Mouse (Mus musculus): ENCODE measurements around the gene Dnal1.

DNA sequence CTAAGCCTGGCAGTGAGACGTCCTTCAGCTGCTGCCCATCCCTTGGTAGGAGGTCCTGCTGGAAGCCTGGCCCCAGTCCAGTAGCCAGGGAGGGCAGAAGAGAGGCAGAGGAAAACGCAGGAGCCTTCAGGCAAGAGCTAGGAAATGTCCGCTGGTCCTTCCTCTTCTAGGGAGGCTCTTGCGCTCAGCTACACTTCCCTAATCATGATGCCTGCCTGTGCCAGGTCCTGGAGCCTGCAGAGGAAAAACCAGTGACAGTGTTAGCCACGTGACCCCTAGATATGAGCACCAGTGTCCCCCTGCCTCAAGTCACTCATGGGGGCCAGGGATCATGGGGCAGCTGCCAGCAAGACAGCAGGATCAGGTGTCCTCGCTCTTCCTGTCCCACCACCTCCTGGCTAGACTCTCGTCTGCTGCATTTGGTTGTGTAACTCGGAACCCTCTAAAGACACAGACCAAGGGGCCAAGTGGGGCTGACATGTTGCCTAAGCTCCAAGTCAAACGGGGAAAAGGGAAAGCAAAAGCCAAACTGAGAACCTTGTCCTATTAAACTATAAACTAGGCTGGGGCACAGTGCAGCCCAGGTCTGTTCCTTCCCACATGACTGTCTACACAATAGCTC, 60.1 kb downstream of the Dnal1 start:
- TF ChIP-seq FLI1 (IDR thresholded peaks at IDR 0.05; ENCODE audit: low read length): no peak
- TF ChIP-seq GATA1 (IDR thresholded peaks at IDR 0.05; ENCODE audit: borderline replicate concordance, low read length): no peak

Data from megakaryocyte, embryonic 14.5 days (primary cell).